Mouse (Mus musculus) liver, embryonic 14 days (tissue): ENCODE measurements around the gene Cpvl. TPM values are rescaled to one million over a fixed set of nuclear protein-coding genes. Genes with fewer than 3 reads are reported as not detected.

Source experiments
- polyA plus RNA-seq: library from polyadenylated mRNA; depleted of rRNA; stranded (reverse); fragments of >200 nt; gene quantifications from 2 replicates; pipeline ENCODE4 v1.2.3, GENCODE M21; 2012; rRNA removed

Gene Cpvl
- 0.02 TPM in 2 replicates for polyA plus RNA-seq

GRCm38 (mm10) chr6:53978571-53978970, at the start of gene Cpvl:
Gene Cpvl, minus strand, starts transcription at chr6:53978671.

Other genes with a start within 250 kb of the Cpvl start
- 0.10 and 0.24 TPM in 2 replicates for gene Tril, start 157.8 kb downstream of the Cpvl start, polyA plus RNA-seq
- gene Chn2, start 60.9 kb upstream of the Cpvl start, polyA plus RNA-seq: 1.6 and 2.1 TPM in 2 replicates